Mouse (Mus musculus): ENCODE measurements around the gene Slc4a8. TPM values are rescaled to one million over a fixed set of nuclear protein-coding genes. Genes with fewer than 3 reads are reported as not detected.

Slc4a8 gene
- polyA plus RNA-seq, 1 experiment from 2014 or later: 2.2 TPM

GRCm38 (mm10) chr15:100829775-100830174 lies 68.2 kb downstream of the Slc4a8 start:
- Histone ChIP-seq H3K4me1 (replicated peaks; ENCODE audit: control insufficient read depth, insufficient read depth) (no peaks in the 10 kb centered on the region), H3K9me3 (ENCODE audit: control insufficient read depth, low read length) (no peaks in the 10 kb centered on the region), H3K27ac (replicated peaks) (no peak overlapping the region), H3K27me3 (ENCODE audit: control insufficient read depth, insufficient read depth, low read length) (no peaks in the 10 kb centered on the region), H3K9ac (ENCODE audit: low read length) (no peak overlapping the region), H3K4me2 (replicated peaks; ENCODE audit: low read depth) (no peak overlapping the region), H3K4me3 (ENCODE audit: low read depth, low read length) (no peak overlapping the region), H3K36me3 (ENCODE audit: control insufficient read depth, insufficient read depth, low read length) (no peaks in the 10 kb centered on the region)
- 69% methylated on average over 9 of the region's 9 CpGs for WGBS
- ATAC-seq (ENCODE audit: low FRiP score, low TSS enrichment) (no peak), DNase-seq (ENCODE audit: low spot score) (no peak)
- TF ChIP-seq CTCF (IDR thresholded peaks at IDR 0.05; ENCODE audit: low read depth): no peak
- no peak for TF ChIP-seq EP300 (optimal IDR thresholded peaks at IDR 0.05)

- H3K27me3 ChIP-seq (ENCODE audit: control insufficient read depth, insufficient read depth, low read length): no peaks in the 10 kb centered on the region
- no peak overlapping the region for H3K9ac ChIP-seq (ENCODE audit: low read length)
- WGBS: 61% methylated on average over 6 of the region's 6 CpGs
- H3K4me2 ChIP-seq (replicated peaks; ENCODE audit: low read depth): no peak overlapping the region
- ATAC-seq (ENCODE audit: low FRiP score, low TSS enrichment) (no peak), DNase-seq (ENCODE audit: low spot score) (no peak)
- no peaks in the 10 kb centered on the region for H3K9me3 ChIP-seq (ENCODE audit: control insufficient read depth, low read length)
- H3K36me3 ChIP-seq (ENCODE audit: control insufficient read depth, insufficient read depth, low read length): no peaks in the 10 kb centered on the region
- H3K4me3 ChIP-seq (ENCODE audit: low read depth, low read length): no peak overlapping the region
- TF ChIP-seq EP300 (optimal IDR thresholded peaks at IDR 0.05): no peak
- peak; percentile 65 for TF ChIP-seq CTCF (IDR thresholded peaks at IDR 0.05; ENCODE audit: low read depth)
- no peak overlapping the region for H3K27ac ChIP-seq (replicated peaks)
- no peaks in the 10 kb centered on the region for H3K4me1 ChIP-seq (replicated peaks; ENCODE audit: control insufficient read depth, insufficient read depth)
Observed at GRCm38 (mm10) chr15:100830682-100831081, 69.1 kb downstream of the Slc4a8 start.

DNA sequence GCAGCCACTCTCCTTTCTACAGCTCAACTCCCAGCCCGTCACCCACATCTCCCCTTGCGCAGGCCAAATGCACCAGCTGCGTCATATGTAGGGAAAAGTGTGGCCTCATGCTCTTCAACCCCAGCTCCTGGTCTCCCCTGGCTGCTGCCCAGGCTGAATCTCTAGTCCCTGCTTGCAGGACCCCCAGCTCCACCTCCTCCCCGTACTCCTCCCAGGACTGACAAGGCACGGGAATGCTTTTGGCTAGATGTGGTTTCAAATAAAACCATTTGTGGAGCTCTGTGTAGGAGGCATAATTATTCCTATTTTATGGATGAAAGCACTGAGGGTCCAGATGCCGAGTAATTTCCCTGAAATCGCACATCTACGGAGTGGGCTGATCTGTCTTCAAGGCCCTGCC lies 70.6 kb downstream of the Slc4a8 start:
- Histone ChIP-seq H3K36me3 (ENCODE audit: control insufficient read depth, insufficient read depth, low read length) (no peaks in the 10 kb centered on the region), H3K27me3 (ENCODE audit: control insufficient read depth, insufficient read depth, low read length) (no peaks in the 10 kb centered on the region), H3K9me3 (ENCODE audit: control insufficient read depth, low read length) (no peaks in the 10 kb centered on the region), H3K9ac (ENCODE audit: low read length) (no peak overlapping the region), H3K4me2 (replicated peaks; ENCODE audit: low read depth) (no peak overlapping the region), H3K27ac (replicated peaks) (no peak overlapping the region), H3K4me1 (replicated peaks; ENCODE audit: control insufficient read depth, insufficient read depth) (no peaks in the 10 kb centered on the region), H3K4me3 (ENCODE audit: low read depth, low read length) (no peak overlapping the region)
- DNase-seq (ENCODE audit: low spot score) (no peak), ATAC-seq (ENCODE audit: low FRiP score, low TSS enrichment) (no peak)
- TF ChIP-seq CTCF (IDR thresholded peaks at IDR 0.05; ENCODE audit: low read depth): no peak
- TF ChIP-seq EP300 (optimal IDR thresholded peaks at IDR 0.05): no peak
- WGBS: 88% methylated on average over 8 of the region's 8 CpGs

- Histone ChIP-seq H3K9me3 (ENCODE audit: control insufficient read depth, low read length) (no peaks in the 10 kb centered on the region), H3K4me2 (replicated peaks; ENCODE audit: low read depth) (no peak overlapping the region), H3K4me3 (ENCODE audit: low read depth, low read length) (no peak overlapping the region), H3K9ac (ENCODE audit: low read length) (no peak overlapping the region), H3K36me3 (ENCODE audit: control insufficient read depth, insufficient read depth, low read length) (no peaks in the 10 kb centered on the region), H3K27ac (replicated peaks) (no peak overlapping the region), H3K27me3 (ENCODE audit: control insufficient read depth, insufficient read depth, low read length) (no peaks in the 10 kb centered on the region), H3K4me1 (replicated peaks; ENCODE audit: control insufficient read depth, insufficient read depth) (no peaks in the 10 kb centered on the region)
- ATAC-seq (ENCODE audit: low FRiP score, low TSS enrichment) (no peak), DNase-seq (ENCODE audit: low spot score) (no peak)
- 37% methylated on average over 7 of the region's 7 CpGs for WGBS
- TF ChIP-seq CTCF (IDR thresholded peaks at IDR 0.05; ENCODE audit: low read depth) (no peak), EP300 (optimal IDR thresholded peaks at IDR 0.05) (no peak)
Observed at GRCm38 (mm10) chr15:100832784-100833183, 71.2 kb downstream of the Slc4a8 start.

GRCm38 (mm10) chr15:100836729-100837128 lies 75.2 kb downstream of the Slc4a8 start:
- DNase-seq (ENCODE audit: low spot score) (no peak), ATAC-seq (ENCODE audit: low FRiP score, low TSS enrichment) (no peak)
- H3K9me3 ChIP-seq (ENCODE audit: control insufficient read depth, low read length): no peaks in the 10 kb centered on the region
- no peaks in the 10 kb centered on the region for H3K27me3 ChIP-seq (ENCODE audit: control insufficient read depth, insufficient read depth, low read length)
- no peaks in the 10 kb centered on the region for H3K4me1 ChIP-seq (replicated peaks; ENCODE audit: control insufficient read depth, insufficient read depth)
- no peaks in the 10 kb centered on the region for H3K36me3 ChIP-seq (ENCODE audit: control insufficient read depth, insufficient read depth, low read length)
- no peak overlapping the region for H3K4me3 ChIP-seq (ENCODE audit: low read depth, low read length)
- no peak overlapping the region for H3K4me2 ChIP-seq (replicated peaks; ENCODE audit: low read depth)
- H3K27ac ChIP-seq (replicated peaks): no peak overlapping the region
- 84% methylated on average over 8 of the region's 8 CpGs for WGBS
- no peak overlapping the region for H3K9ac ChIP-seq (ENCODE audit: low read length)
- TF ChIP-seq CTCF (IDR thresholded peaks at IDR 0.05; ENCODE audit: low read depth) (no peak), EP300 (optimal IDR thresholded peaks at IDR 0.05) (no peak)

DNA sequence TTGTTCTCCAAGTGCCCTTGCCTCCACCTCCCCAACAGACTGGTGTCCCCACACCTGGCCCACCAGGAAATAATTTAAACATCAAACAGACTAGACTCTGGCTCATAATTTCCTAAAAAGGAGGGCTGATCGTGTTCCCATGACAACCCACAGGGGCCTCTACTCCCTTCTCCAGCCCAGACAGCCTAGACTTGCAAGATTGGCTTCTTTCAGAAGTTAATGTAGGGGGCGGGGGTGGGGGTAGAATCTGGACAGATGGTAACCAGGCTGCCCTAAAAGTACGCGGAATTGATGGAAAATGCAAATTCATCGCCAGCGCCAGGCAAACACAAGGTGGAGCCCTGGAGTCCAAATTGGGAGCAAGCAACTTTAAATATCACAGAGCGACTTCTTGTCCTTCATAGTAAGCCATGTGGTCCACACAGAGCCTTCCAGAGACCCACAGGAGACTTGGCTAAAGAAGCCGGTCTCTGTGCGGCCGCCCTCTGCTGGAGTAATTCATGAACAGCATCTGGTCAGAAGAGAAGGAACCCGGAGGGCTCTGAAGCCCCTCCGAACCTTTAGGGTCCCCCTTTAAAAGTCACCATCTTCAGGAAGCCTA lies 77.2 kb downstream of the Slc4a8 start:
- DNase-seq (ENCODE audit: low spot score): peak; percentile 51
- H3K27me3 ChIP-seq (ENCODE audit: control insufficient read depth, insufficient read depth, low read length): no peaks in the 10 kb centered on the region
- no peaks in the 10 kb centered on the region for H3K4me1 ChIP-seq (replicated peaks; ENCODE audit: control insufficient read depth, insufficient read depth)
- H3K4me3 ChIP-seq (ENCODE audit: low read depth, low read length): no peak overlapping the region
- WGBS: 30% methylated on average over 12 of the region's 12 CpGs
- no peak overlapping the region for H3K27ac ChIP-seq (replicated peaks)
- TF ChIP-seq CTCF (IDR thresholded peaks at IDR 0.05; ENCODE audit: low read depth): peak; percentile 79
- TF ChIP-seq EP300 (optimal IDR thresholded peaks at IDR 0.05): no peak
- peak; percentile 53; the same call in 1 of the 2 replicates for ATAC-seq (ENCODE audit: low FRiP score, low TSS enrichment)
- H3K9ac ChIP-seq (ENCODE audit: low read length): no peak overlapping the region
- no peaks in the 10 kb centered on the region for H3K36me3 ChIP-seq (ENCODE audit: control insufficient read depth, insufficient read depth, low read length)
- H3K4me2 ChIP-seq (replicated peaks; ENCODE audit: low read depth): no peak overlapping the region
- H3K9me3 ChIP-seq (ENCODE audit: control insufficient read depth, low read length): no peaks in the 10 kb centered on the region
